Mouse (Mus musculus) brain, embryonic 14.5 days (tissue): Measurements from ENCODE around the gene Exosc2.

ENCODE experiments used
- CTCF ChIP-seq: fragments of 200-500 bp; IDR thresholded peaks from 2 replicates; pipeline ENCODE4 v1.5.1; 2012; ENCODE audit warnings: inconsistent platforms, mild to moderate bottlenecking, moderate library complexity, borderline replicate concordance; ENCODE audit not compliant: insufficient read depth, insufficient read length; ENCODE audit errors: extremely low read depth
- POLR2A ChIP-seq: fragments of 200-500 bp; IDR thresholded peaks from 2 replicates; pipeline ENCODE4 v1.6.1; 2012; ENCODE audit warnings: mild to moderate bottlenecking, inconsistent platforms, borderline replicate concordance; ENCODE audit not compliant: poor library complexity, insufficient read depth, insufficient read length, severe bottlenecking; ENCODE audit errors: extremely low read depth

GRCm38 (mm10) chr2:31662939-31663803 lies 7.3 kb upstream of the Exosc2 start:
- TF ChIP-seq CTCF (no peak), POLR2A (no peak)
